Mouse (Mus musculus) kidney, postnatal 25 days (tissue): ENCODE results near the gene Kif13a.

ENCODE experiments used
- DNase-seq, 2 experiments: peaks; one replicate each; pipeline ENCODE4 v3.0.0; 2021; ENCODE audit warnings: mixed read lengths in 2 of 2

Gene Kif13a

DNA sequence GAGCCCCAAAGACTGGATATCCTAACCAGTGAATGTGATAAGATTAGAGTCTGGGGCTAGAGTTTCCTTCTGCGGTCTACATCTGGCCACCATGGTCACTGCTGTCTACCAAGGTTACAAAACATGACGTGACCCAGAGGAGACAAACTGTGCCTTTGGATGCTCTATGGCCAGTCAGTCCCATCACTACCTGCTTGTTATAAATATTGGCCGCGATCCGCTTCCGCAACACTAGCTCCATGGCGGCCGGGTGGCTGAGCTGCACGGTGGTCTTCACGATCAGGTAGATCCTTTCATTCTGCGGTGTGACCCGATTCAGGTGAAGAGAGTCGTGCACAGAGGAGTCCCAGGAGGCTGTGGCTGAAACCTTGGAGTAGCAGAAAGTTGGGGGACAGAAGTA lies 157.1 kb downstream of the Kif13a start:
- DNase-seq, result no peak

DNA sequence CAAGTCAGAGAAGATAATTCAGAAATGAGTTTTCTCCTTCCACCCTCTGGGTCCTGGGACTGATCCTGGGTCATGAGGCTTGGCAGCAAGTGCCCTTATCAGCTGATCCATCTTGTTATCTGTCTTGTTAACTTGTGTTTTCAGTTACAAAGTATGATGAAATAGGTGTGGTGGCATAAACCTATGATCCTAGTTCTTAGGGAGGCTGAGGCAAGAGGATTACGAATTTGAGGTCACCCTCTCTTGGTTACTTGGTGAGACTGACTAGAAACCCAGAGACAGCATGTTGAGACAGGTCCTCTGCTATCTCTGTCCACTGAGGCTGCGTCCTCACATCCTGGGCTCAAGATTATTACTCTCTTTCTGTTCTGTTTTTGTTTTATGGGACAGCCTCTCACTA lies 164.3 kb downstream of the Kif13a start:
- no peak for DNase-seq

DNA sequence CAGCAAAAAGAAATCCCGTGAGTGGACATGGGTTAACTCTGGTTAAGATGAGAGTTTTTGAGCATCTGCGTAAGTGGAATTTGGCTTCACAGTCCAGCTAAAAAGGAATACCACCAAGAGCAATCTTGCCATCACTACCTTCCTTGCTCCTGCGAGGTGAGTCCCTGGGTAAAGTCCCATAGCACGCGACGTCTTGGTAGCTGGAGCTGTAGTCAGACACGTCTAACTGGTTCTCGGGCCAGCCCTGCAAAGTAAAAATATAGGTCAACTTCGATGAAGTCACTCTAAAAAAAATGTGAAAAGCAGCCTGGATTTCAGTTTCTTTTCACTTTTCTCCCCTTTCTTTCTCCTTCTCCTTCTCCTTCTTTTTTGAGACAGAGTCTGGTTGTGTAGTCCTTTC lies 166.5 kb downstream of the Kif13a start:
- no peak for DNase-seq

DNA sequence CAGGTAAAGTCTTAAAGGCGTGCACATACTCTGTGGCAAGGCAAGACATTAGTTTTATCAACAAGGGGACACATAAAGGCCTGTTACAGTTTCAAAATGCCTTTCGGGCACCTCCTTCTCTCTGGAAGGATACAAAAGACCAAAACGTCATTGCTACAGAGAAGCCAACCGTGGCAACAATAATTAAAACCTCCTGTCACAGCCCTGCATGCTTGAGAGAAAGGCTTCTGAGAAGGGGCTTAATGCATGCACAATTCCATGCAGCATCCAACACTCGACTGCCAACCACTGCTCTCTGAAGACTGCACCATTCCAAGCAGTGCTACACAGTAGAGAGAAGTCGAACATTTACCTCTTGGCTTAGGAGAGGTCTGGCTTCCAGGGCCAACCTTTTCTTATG lies 168.7 kb downstream of the Kif13a start:
- no peak for DNase-seq

DNA sequence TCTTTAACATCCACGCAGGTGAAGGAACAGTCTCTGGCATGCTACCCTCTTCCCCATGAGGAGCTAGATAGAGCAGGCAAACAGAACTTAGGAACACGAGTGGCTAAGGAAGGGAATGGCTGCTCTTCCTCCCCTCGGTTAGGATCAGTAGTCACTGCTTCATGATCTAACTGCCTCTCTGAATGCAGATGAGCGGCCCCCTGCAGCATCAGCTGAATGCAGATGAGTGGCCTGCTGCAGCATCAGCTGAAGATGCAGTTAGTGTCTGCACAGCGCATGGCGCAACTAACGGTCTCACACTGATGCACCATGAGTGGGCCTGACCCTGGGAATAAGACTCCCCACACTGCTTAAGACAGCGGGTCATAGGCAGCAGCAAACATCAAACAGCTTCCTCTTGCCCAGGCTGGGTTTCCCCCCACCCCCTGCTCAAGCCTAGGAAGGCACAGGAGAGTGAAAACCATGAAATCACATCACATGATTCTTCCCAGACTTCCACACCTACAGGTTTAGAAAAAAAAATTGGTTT lies 170.3 kb downstream of the Kif13a start:
- DNase-seq, result no peak

DNA sequence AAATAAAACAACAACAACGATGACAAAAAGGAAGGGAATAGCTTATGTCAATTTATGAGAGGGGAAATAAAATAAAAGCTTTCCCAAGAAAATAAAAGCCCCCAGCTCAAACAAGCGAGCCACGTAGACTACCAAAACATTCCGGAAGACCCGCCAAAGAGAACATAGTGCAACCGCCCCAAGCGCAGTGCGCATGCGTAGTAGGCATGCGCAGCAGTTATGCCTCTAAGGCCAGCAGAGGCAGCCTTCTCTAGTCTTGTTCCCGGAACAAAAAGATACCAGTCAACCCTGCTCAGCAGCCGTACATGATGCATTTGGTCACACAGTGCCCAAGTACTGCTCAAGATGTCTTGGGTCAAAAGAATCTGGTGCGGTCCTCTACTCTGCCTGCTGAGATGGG lies 171.0 kb downstream of the Kif13a start:
- DNase-seq, result no peak

DNA sequence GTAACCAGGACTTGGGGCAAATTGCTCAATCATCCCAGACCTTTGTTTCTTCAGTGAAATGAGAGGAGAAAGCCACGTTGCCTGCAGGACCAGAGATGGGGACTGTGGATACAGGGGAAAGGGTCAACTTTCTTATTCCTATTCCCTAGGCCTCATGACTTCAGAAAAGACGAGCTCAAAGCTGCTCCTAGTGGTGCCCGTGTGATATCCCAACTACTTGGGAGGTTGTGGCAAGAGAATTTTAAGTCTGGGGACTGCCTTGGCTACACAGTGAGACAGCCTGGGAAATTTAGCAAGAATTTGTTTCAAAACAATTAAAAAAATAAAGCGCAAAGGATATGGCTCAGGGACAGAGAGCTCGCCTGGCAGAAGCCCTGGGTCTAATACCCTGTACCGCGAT lies 171.7 kb downstream of the Kif13a start:
- DNase-seq, result no peak

DNA sequence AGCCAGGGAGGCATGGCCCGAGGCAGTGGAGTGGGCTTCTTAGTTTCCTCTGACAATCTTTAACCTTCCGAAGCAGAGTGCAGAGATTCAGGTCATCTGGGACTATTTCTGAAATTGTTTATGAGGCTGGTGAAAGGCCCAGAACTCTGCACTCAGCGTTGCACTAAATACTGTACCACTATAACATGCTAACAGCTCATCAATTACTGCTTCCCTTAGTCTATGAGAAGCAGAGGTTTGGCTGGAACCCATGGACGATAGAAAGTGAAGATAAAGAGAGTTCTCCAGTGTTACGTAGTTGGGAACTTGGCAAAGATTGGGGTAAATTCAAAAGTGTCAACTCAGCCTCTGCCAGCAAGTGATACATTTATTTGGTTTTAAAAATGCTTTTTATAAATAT lies 176.4 kb downstream of the Kif13a start:
- no peak for DNase-seq

DNA sequence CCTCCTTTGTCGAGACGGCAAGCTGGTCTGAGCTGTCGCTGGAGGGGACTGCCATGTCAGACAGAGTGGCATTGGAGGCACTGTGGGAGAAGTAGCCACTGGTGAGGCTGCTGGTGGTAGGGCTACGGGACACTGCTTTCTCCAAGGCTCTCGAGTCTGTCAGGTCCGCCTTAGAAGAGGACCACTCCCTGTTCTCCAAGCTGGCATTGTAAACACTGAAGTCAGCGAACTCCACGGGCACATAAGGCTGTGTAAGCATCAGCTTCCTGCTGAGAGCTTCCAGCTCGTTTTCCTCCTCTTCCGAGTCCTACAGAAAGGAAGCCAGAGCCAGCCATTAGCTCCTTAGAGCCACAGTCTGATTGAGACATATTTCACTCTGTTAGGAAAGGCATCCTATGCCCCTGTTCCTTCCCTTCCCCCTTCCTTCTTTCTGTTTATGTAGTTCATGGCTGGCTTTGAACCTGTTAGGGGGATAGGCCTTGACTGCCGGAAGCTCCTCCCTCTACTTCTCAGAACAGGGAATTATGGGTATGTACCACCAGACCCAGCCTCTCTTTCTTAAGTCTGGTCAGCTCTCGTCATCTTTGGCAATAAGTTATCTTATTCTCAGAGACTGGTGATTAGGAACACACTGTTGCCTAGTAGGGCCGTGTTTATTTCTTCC lies 177.0 kb downstream of the Kif13a start:
- no peak for DNase-seq

DNA sequence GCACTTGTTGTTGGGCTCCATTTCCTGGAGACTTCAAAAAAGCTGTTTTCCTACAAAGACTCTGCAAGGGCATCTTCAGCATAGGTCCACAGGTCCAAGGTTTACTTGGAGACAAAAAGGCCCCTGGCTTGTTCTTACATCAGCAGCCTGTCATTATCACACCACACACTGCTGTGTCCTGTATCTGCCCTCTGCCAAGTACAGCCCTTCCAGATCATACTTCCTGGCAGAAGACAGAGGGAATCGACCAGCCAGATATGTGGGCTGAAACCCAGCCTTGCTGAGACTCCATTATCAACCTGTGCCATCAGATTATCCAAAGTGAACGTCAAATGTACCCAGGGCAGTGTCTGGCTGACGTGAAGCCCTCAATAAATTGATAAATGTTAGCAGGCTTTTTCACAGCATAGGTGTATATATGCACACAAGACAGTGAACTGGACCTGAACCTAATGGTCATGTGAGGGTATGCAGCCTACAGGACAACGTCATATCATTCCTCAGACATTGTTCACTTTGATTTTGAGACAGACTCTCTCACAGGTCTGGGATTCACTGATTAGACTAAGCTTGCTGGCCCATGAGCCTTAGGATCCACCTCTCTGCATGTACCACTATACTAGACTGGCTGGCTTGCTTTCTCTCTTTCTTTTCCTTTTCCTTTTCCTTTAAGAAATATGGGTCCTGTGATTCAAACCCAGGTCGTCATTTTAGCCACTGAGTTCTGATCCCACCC lies 181.4 kb downstream of the Kif13a start:
- DNase-seq, result no peak

DNA sequence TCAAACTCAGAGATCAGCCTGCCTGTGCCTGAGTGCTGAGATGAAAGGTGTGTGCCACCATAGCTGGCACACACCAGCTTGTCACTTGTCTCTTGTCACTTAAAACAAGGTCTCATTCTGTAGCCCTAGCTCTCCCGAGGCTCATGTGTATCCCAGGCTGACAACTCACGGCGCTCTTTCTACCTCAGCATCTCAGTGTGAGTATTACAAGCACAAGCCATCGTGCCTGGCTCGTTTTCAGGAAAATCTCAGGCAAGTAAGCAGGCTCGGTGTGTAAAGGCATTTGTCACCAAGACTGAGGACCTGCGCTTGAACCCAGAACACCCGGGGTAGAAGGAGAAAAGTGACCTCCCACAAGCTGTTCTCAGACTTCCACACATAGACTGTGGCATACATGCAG lies 185.8 kb downstream of the Kif13a start:
- DNase-seq, result no peak

DNA sequence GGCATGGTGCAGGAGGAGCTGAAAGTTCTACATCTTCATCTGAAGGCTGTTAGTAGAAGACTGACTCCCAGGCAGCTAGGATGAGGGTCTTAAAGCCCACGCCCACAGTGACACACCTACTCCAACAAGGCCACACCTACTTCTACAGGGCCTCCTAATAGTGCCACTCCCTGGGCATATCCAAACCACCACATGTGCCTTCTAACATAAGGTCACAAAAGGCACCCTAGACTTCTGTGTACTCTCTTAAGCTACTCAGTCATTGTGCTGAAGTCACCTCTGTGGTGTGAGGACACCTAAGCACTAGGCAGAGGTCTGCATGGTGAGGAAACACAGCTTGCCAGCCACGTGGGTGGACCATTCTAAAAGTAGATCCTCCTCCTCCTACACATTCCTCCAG lies 187.3 kb downstream of the Kif13a start:
- no peak for DNase-seq

DNA sequence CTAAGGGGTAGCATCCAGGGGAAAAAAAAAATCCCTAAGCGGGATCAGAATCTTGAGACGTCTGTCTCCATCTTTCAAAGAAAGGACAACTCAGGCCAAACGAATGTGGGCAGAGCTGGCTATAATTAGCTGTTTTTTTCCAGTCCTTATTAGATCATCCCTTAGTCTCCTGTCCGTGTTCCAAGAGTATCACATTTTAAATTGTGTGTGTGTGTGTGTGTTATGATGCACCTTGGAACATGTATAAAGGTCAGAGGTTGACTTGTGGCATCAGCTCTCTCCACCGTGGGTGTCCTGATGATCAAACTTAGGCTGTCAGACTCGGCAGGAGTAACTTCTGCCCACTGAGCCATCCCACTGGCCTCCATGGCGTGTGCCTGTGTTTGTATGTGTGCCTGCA lies 190.2 kb downstream of the Kif13a start:
- DNase-seq, result no peak

DNA sequence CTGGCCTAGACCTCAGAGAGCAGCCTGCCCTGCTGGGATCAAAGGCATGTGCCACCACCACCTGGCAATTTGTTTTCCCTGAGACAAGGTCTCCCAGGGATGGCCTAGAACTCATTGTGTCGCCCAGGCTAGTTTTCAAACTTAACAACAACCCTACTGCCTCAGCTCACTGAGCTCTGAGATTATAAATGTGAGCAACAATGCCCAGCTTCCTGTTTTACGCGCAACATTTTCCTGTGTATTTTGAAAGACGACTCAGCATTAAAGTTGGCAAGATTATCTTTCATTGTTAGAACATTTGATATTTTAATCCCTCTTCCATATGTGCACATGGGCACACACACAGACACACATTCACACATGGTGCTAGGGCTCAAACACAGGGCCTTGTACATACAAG lies 192.2 kb downstream of the Kif13a start:
- DNase-seq, result no peak

DNA sequence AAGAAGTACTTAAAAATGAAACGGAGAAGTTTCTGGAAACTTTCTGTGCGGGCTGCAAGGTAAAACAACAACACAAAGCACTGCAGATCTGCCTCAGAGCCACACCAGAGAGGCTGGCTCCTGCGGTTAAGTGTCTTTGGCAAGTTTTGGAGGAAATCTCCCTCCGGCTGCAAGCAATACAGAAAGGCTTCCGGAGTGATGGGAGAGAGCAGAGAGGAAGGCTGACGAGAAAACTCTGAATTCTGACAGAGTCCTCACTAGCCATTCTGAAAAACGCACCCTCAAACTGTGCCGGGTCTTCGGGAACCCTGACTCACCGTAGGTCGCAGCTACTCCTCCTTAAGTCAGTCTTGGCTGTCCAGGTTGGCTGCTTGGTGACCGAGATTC lies 193.2 kb downstream of the Kif13a start:
- DNase-seq, result no peak

DNA sequence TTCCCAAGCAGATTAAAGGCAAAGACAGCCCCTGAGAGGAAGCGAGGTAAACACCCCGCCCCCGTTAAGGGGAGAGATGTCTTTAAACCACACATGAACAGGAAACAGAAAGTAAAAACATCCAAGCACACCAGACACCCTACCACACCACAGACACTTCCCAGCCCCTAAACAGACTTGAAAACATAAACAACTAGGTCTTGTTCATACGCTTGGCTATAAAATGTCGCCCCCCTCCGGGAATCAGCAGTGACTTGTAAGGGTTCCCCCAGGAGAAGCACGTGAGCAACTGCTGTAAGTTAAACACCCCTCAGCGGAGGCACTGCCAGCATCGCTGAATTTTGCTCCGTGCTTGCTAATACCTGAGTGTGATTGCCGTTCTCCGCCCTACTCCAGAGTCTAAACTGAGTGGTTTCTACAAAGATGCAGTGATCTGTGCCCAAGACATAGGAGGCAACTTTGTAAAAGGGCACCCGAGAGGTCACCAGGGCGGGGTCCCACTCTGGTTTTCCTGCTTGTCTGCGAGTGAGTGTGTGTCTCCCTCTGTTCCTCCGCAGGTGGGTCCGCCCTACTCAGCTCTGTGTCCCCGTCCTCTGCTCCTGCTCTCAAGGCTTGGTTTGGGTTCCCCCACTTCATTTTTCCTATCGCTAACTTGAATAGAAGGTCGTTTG lies 193.7 kb downstream of the Kif13a start:
- DNase-seq, result peak; percentile 62 to 72

DNA sequence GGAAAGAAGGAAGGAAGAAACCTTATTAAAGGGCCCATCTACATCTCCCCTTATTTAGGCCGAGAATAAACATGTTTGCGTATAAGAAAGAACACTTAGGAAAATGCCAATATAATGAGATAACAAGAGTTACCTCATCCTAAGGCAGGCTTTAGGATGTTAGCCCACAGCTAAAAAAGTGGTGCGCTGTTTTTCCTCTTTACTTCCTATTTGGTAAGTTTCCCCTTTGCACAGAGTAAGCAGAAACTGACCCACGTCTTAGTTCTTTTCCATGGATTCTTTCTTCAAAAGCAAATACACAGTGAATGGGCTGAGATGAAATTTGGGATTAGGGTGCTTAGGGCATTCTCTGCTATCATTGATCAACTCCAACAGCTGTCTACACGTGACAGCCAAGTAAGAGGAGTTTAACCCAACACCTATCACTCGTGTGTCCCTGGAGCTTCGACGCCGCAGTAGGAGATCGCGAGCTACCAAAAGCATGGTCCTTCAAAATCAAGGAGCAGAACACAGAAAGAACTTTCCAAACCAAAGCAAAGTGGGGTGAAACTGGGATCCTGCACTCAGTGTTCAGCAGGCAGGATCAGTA lies 194.4 kb downstream of the Kif13a start:
- no peak for DNase-seq

DNA sequence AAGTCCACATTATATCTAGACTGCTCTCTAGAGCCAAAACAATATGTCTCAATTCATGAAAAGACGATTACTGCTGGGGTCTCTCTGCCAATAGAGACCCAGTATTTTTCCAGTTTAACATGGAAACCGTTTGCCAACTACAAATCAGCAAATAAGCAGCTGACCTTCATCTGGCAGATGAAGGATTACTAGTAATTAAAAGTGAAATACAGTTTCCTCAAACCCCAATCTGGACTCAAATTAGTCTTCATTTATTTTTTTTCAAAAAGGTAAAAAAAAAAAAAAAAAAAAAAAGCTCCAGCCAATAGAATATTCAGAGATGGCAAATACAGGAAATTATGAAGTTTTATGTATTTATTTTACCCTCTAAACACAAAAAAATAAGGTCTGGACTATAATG lies 199.7 kb downstream of the Kif13a start:
- no peak for DNase-seq

DNA sequence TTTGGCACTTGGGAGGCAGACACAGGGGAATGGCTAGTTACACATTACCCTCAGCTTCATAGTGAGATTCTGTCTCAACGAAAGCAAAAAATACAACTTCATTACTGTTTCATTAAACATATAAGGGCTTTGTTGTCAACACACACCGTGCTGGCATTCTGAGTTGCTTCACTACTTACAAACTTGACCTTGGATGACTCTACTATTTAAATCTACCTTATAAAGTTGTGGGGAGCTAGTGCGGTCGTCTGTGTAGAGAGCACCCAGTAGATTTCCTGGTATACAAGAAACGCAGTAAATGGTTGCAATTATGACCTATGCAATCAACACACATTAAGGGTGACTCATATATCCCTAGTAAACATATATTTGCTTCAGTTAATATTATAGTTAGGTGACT lies 201.3 kb downstream of the Kif13a start:
- no peak for DNase-seq

DNA sequence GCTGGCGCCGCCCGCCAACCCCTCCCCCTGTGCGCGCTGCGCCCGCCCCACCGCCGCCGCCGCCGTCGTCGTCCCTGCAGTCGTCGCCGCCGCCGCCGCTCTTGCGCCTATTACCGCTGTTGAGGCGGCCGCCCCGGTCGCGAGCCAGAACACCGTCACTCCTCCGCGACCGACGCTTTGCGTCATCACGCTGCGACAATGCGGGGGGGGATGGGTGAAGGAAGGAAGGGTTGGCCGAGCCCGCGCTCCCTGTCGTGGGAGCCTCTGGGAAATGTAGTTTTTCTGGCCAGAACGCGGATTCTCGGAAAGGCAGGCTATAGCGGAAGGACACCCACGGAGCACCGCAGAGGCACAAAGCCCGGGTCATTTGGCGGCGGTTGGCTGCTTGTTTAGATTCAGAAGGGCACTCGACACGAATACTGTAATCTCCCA lies 201.8 kb downstream of the Kif13a start, which contains the start of gene Nup153:
TSS of gene Nup153 (minus strand) at position 104 of the 432 bp plus-strand sequence.
- DNase-seq, result peak; percentile 98 to 99

DNA sequence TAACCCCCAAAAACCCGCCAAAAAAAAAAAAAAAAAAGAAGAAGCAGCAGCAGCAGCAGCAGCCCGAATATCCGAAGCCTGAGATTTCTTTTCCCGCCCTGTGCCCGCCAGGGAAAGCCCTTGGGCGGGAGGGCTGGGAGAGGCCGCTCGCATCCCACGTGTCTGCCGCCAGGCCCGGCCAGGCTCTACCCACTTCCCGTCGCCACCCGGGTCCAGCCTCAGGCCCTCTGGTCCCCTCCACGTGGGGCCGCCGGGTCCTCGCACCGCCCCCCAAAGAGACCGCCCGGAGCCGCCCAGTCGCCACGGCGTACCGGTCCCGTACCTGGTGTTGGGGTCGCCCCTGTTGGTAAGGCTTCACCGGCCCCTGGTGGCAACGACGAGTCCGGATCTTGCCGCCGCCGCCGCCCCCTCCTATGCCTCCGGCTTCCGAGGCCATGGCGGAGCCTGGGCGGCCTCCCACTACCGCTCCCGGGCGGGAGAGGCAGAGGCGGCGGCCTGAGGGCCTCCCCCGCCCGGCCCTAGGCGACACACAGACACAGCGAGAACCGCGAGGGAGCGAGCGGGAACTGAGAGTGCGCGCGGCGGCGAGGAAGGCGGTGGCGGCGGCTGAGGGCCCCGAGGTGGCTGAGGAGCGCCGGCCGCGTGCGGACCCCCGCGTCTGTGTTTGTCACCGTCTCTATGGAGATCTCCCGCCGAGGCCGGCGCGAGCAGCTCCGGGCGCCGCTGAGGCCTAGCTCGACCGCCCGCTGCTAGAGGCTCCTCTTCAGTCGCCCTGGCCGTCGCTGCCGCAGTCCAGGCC lies 202.4 kb downstream of the Kif13a start:
- peak; percentile 58 to 86 for DNase-seq

DNA sequence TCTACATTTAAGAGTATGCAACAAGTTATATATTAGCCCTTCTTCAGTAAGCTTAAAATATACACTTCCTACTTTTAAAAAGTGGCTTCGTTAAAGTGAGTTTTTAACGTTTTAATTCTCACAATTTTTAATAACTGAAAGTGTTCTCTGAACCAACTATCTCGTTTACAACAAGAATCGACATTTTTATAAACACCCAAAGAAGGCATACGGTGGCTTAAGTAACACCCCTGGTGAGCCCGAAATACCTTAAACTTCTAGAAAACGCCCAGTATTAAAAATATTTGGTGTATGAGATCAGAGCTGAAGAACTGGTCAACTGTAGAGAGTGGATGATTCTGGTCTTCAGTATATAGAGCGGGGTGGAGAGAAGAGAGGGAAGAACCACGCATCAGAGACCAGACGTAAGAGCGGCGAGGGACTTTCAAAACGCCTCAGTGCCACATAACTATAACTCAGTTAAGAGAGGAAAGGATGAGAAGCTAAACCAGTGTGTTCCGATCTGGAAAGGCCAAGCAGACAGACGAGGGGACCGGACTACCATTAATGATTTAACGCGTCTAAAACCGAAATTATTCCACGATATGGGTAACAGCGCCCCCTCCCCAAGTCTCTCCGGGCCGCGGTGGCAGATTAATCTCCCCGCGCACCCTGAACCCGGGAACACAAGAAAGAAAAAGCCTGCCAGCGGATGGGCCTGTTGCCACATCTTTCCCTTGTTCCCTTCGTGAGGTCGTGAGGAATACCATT lies 203.2 kb downstream of the Kif13a start:
- DNase-seq, result peak in 1 of 2 experiments; percentile 27
